Mouse (Mus musculus) E14TG2a.4 (cell line): ENCODE results near the gene Mid1.

Source experiments
- CTCF ChIP-seq: conservative IDR thresholded peaks from 2 replicates; pipeline ENCODE4 v1.5.1; 2014; ENCODE audit warnings: low read length
- POU5F1 ChIP-seq: IDR thresholded peaks from 2 replicates; pipeline ENCODE4 v1.6.1; 2014; ENCODE audit warnings: low read length, borderline replicate concordance

DNA sequence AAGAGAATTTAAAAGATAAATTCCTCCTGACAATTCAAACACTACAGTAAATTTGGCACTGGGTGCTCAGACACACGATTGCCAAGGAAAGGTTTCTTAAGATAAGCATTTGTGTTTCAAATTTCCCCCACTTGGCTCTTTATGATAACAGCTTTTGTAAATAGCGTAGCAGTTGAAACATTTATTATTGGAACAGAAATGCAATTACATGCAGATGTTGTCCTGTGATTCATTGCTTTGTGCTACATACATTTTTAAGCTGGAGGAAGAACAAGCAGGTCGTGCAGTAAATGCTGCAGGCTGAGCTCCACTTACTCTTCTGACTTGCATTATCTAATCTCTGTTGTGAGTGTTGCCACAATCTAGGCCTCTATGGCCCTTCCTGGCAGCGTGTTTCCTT lies 8.7 kb upstream of the Mid1 start:
- TF ChIP-seq CTCF (no peak), POU5F1 (no peak)
